Mouse (Mus musculus) liver, embryonic 14.5 days (tissue): ENCODE data around the gene Grin2d.

Experiments used
- CTCF ChIP-seq: IDR thresholded peaks from 2 replicates; pipeline ENCODE4 v1.5.1; 2016; ENCODE audit warnings: antibody characterized with exemption, low read depth, control low read depth
- EP300 ChIP-seq: IDR thresholded peaks from 2 replicates; pipeline ENCODE4 v1.6.1; 2016; ENCODE audit warnings: antibody characterized with exemption, low read depth

DNA sequence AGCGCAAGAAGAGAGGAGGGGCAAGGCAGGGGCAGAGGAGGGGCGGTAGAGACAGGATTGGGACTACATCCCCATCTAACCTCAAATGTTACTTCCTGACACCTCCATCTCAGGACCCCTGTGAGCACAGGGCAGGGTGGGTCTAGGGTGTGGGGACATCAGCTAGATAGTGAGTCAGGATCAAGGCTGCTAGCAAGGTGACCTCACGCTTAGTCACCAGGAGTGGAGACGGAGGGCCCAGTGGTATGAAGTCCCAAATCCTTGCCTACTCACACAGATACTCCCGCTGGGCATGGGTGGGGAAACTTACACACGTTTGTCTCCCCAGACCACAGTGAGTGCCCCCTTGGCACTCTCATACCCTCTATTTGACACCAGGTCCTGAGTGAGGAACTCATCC is 75.6 kb downstream of the Grin2d start:
- TF ChIP-seq CTCF (no peak), EP300 (no peak)
